Mouse (Mus musculus) lung, postnatal 36 days (tissue): ENCODE measurements around the gene Ngrn.
A peak's percentile ranks its signal among the peaks of the same experiment; 100 is the strongest.

Experiments
- DNase-seq: peaks from one replicate; pipeline ENCODE4 v3.0.0; 2022; ENCODE audit warnings: mixed read lengths

Gene Ngrn

DNA sequence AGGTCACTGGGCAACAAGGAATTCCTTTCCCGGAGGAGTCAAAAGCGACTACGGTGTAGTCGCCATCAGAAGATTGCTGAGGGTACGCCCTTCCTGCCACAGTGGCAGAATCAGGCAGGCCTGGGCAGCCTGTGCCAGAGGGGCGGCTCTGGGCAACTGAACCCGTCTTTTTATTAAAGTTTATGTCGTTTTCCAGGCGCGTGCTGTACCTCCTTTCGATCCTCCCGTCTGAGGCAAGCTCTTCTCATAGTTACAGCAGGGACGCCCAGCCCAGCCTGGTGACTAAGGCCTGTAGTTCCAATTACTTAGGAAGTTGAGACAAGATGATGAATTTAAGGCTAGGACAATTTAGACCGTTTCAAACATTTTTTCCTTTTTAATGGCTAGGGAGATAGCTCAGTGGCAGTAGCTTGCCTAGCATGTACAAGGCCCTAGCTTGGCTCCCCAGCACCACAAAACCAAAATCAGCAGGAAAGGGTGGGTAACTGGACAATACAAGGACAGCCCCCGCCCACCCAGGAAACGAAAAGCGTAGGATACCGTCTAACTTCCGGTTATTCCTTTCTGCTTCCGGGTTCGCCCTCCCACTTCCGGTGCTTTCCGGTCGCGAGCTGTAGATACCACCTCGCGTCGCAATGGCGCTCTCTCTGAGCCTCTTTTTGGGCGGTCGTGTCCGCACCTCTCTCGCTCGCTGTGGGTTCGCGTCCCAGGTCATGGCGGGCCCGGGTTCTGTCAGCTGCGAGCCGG, at the start of gene Ngrn:
Gene Ngrn (plus strand): TSS at position 591 of the 747 bp plus-strand sequence.
- DNase-seq, result peak; percentile 95

DNA sequence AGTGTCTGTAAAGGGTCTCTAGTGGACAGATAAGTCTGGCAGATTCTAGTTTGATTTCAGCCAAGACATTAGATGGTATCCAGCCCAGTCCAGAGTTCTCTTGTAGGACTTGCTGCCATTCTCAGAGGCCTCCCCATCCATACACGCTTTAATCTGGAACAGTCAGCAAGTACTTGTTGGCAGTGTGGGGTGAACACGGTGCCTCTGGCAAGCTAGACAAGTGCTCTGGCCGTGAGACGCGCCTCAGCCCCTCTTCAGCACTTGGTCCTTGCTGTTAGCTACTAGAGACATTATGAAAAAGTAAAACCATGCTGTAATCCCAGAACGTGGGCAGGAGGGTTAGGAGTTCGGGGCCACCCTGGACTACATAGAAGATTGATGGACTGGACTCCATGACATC, 47.4 kb upstream of the Ngrn start:
- DNase-seq, result no peak

DNA sequence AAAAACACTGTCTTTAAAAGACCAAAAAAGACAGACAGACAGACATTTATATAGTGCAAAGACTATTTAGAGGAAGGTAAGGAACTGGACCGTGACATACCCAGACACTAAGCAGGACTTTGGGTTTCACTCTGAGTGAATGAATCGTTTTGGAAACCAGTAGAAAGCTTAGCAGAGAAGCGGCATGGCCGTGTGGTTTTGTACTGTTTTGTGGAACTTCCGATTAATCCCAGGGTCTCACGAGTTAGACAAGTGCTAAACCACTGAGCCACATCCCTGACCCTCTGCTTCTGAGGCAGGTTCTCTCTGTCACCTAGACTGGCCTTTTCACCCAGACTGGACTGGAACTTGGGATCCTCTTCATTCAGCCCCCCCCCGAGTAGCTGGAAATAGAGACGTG, 46.6 kb upstream of the Ngrn start:
- no peak for DNase-seq

GRCm38 (mm10) chr7:80215398-80215797, 45.6 kb upstream of the Ngrn start:
- DNase-seq, result peak; percentile 90

- peak; percentile 52 for DNase-seq
Observed at GRCm38 (mm10) chr7:80216566-80216965, 44.4 kb upstream of the Ngrn start.

GRCm38 (mm10) chr7:80218666-80219065, 42.3 kb upstream of the Ngrn start:
- no peak for DNase-seq

- DNase-seq, result no peak
Observed at GRCm38 (mm10) chr7:80220237-80220797, 40.7 kb upstream of the Ngrn start.

- DNase-seq, result no peak
Observed at GRCm38 (mm10) chr7:80221179-80221750, 39.8 kb upstream of the Ngrn start.

DNA sequence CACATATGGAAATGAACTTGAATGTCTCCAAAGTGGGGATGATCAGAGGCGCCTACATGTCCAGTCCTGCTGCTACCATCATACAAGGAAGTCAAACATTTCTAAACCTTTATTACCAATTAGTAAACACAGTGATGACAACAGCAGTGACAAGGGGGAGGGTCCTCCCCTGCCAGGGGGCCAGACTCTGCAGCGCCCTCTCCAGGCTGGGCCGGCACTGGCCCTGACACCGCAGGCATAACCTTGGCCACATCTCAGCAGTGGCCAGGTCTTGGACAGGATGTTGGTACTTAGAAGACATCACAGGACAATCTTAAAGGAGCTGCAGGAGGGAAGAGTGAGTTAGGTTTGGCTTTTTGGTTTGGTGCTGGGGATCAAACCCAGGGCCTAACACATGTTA, 34.0 kb upstream of the Ngrn start:
- no peak for DNase-seq

GRCm38 (mm10) chr7:80230196-80230595, 30.8 kb upstream of the Ngrn start:
- DNase-seq, result no peak

- peak; percentile 68 for DNase-seq
Observed at GRCm38 (mm10) chr7:80231971-80232488, 29.0 kb upstream of the Ngrn start.

DNA sequence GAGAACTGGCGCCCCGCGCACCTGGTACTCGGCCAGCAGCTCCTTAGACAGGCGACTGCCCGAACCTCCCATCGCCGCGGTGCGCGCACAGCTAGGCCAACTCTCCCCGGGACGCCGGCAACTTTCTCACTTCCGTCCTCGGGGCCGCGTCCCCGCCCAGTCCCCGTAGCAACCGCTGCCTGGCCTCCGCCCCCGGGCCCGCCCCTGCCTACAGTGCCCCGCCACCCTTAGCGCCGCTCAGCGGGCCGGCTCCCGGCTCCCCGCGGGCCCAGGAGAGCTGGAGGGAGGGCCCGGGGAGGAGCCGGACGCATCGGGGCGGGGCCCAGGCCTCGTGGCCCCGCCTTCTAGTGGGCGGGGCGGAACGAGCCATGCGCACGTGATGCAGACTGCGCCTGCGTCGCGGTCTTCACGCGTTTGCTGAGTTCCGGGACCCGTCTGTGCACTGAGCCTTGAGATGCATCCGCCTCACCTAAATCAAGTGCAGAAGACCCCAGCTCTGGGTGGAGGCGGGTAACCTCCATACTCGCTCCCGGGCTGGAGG, 28.5 kb upstream of the Ngrn start, which contains the start of the genes Cib1 and Gdpgp1:
Gene Cib1 (minus strand): TSS at position 325 of the 541 bp plus-strand sequence.
Gene Gdpgp1 (plus strand): TSS at position 377 of the 541 bp plus-strand sequence.
- DNase-seq, result peak; percentile 97

- DNase-seq, result no peak
Observed at GRCm38 (mm10) chr7:80233799-80234198, 27.2 kb upstream of the Ngrn start.

- no peak for DNase-seq
Observed at GRCm38 (mm10) chr7:80238542-80238941, 22.5 kb upstream of the Ngrn start.

DNA sequence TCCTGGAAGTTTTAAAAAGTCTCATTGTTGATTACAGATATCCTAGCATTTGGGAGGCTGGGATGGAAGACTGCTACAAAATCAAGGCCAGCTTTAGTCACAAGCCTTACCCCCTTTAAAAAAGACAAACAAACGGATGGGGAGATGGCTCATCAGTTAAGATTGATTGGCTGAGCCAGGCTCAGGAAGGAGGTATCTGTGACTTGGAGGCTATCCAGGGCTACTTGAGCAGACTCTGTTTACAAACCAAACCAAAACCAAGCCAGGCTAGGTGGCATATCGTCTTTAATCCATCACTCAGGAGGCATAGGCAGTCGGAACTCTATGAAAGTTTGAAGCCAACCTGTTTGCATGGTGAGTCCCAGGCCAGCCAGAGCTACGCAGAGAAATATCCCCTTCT, 19.4 kb upstream of the Ngrn start:
- peak; percentile 15 for DNase-seq

GRCm38 (mm10) chr7:80244851-80245250, 16.2 kb upstream of the Ngrn start:
- no peak for DNase-seq

- peak; percentile 99 for DNase-seq
Observed at GRCm38 (mm10) chr7:80246148-80246721, 14.8 kb upstream of the Ngrn start, which contains the start of gene Ttll13. Ttll13 (plus strand) TSS chr7:80246376.

DNA sequence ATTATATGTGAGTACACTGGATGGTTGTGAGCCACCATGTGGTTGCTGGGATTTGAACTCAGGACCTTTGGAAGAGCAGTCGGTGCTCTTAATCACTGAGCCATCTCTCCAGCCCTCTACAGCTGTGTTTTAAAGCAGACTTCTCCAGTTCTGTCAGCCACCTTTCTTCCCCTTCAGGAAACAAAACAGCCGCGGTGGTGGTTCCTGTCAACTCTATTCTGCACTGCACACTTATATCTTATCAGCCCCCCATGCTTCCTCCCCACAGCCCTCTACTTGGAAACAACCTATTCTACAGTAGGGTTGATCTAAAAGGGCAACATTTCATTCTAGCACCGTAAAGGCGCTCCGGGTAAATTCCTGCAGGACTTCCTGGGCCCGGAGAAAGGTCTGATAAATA, 14.2 kb upstream of the Ngrn start:
- DNase-seq, result peak; percentile 15

- no peak for DNase-seq
Observed at GRCm38 (mm10) chr7:80252437-80252836, 8.6 kb upstream of the Ngrn start.

DNA sequence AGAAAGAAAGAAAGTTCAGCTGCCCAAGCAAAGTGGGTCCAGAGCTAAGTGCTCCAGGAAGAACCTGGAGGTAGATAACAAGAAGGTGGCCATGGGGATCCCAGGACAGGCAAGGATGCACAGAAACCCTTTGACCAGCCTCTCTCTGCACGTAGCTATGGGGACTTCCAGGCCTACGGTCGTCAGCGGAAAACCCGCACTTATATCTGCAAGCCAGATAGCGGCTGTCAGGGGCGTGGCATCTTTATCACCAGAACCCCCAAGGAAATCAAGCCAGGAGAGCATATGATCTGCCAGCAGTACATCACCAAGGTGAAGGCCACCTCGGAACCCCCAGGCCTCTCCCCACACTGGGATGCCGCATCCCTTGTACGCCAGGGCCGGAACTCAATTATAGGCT, 8.1 kb upstream of the Ngrn start:
- DNase-seq, result no peak

DNA sequence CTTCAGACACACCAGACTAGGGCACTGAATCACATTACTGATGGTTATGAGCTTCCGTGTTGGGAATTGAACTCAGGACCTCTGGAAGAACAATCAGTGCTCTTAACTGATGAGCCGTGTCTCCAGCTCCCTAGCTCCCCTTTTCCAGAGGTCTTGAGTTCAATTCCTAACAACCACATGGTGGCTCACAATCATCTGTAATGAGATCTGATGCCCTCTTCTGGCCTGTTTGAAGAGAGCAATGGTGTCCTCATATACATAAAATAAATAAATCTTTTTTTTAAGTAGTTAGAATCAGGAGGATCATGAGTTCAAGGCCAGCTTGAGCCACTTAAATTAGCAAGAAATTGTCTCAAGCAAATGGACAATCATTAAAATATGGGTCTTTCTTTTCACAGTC, 5.0 kb upstream of the Ngrn start:
- no peak for DNase-seq

DNA sequence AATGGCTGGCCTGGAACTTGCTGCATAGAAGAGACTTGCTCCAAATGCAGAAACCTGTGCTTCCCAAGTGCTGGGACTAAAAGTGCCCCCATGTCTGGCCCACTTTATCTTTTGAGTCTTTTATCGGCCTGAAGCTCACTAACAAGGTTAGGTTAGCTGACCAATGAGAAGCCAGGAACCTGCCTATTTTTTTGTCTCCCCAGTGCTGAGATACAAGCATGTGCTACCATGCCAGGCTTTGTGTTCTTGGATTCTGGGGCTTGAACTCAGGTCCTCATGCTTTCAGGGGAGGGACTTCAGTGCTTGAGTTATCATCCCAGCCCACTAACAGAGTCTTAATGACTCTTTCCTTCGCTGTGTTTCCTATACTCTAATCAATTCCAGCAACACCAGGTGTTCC, 3.3 kb upstream of the Ngrn start:
- DNase-seq, result no peak

DNA sequence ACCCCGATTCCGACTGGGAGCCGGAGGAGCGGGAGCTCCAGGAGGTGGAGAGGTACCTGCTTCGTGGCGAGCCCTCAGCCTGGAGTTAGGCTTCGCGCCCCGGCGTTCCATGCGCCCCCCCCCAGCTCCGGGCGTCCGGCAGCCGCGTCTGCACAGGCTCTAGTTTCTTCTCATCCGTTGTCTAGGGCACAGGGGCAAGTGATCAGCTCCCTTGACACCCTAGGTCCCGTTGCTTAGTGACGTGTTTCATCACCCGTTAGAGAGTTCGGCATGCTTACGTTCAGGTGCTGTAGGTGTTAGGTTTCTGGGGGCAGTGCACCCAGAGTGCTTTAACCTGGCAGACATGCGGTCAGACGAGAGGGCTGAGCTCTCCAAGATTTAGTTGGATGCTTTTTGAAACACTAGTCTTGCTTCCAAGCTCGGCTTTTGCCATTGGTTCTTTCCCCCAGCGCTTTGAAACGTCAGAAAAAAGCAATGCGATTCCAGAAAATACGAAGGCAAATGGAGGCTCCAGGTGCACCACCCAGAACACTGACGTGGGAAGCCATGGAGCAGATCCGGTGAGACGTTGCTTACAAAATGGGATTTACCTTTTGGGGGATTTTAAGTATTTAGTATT, 466 bp downstream of the Ngrn start:
- DNase-seq, result peak; percentile 17
